Mouse (Mus musculus) limb, embryonic 15.5 days (tissue): ENCODE measurements around the gene Egf. TPM values are rescaled to one million over a fixed set of nuclear protein-coding genes. Genes with fewer than 3 reads are reported as not detected.

Source experiments
- ATAC-seq: fragments of 200-750 bp; cut with Nextera tagmentation; 2 replicates; pipeline ENCODE4 v1.8.0; 2017; ENCODE audit warnings: low read depth, moderate TSS enrichment; ENCODE audit not compliant: insufficient number of reproducible peaks, low FRiP score, low TSS enrichment
- H3K27ac ChIP-seq: fragments of 300-500 bp; sonication (generic); 2 replicates; pipeline ENCODE4 v1.5.1; 2015; ENCODE audit warnings: moderate library complexity, mild to moderate bottlenecking, inconsistent platforms
- H3K27me3 ChIP-seq: fragments of 300-500 bp; sonication (generic); 2 replicates; pipeline ENCODE4 v1.6.1; 2015; ENCODE audit warnings: inconsistent platforms
- H3K36me3 ChIP-seq: fragments of 300-500 bp; sonication (generic); 2 replicates; pipeline ENCODE4 v1.6.1; 2015; ENCODE audit warnings: inconsistent platforms
- H3K4me1 ChIP-seq: fragments of 300-500 bp; sonication (generic); 2 replicates; pipeline ENCODE4 v1.6.1; 2015; ENCODE audit warnings: inconsistent platforms
- H3K4me2 ChIP-seq: fragments of 300-500 bp; sonication (generic); 2 replicates; pipeline ENCODE4 v1.6.1; 2015; ENCODE audit warnings: mild to moderate bottlenecking, inconsistent platforms
- H3K4me3 ChIP-seq: fragments of 300-500 bp; sonication (generic); 2 replicates; pipeline ENCODE4 v1.5.1; 2015; ENCODE audit warnings: mild to moderate bottlenecking, inconsistent platforms
- H3K9ac ChIP-seq: fragments of 300-500 bp; sonication (generic); 2 replicates; pipeline ENCODE4 v1.6.1; 2015; ENCODE audit warnings: inconsistent platforms
- H3K9me3 ChIP-seq: fragments of 300-500 bp; sonication (generic); 2 replicates; pipeline ENCODE4 v1.6.1; 2016; ENCODE audit warnings: inconsistent platforms
- WGBS: fragments of 180-500 bp; shearing (Covaris S2); methylation state at CpG from one replicate; pipeline ENCODE4 v1.1.7; 2015; 5-methylcytosine and 5-hydroxymethylcytosine counted together
- polyA plus RNA-seq: library from polyadenylated mRNA; unstranded; fragments of >200 nt; fragmentation: Nextera tagmentation; extraction: Ambion mirVana; gene quantifications from 2 replicates; pipeline ENCODE4 v1.2.1, GENCODE M21; 2015

Gene Egf
- polyA plus RNA-seq, 1 experiment from 2014 or later = 1.9 TPM

DNA sequence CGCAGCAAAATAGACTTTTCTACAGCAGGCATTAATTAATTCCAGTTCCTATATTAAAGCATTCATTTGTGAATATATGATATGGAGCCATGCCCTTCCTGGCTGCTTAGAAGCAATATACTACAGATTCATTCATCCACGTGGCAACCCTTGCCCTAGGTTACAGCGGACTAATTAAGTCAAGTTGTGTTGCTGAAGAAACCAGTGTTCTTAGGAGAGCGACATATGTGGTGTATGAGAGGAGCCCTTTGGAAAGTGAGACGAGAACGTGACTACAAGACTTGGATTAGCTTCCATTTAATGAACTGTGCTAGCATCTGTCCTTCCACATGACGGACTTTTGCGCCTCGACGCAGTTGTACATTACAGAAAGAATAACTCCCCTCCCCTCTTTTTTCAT lies 107.8 kb downstream of the Egf start:
- Histone ChIP-seq H3K9ac (no peak overlapping the region), H3K4me2 (0 out of 2 replicates have a peak overlapping the region, but pooled peaks have one; percentile 2)
- no peak for ATAC-seq

DNA sequence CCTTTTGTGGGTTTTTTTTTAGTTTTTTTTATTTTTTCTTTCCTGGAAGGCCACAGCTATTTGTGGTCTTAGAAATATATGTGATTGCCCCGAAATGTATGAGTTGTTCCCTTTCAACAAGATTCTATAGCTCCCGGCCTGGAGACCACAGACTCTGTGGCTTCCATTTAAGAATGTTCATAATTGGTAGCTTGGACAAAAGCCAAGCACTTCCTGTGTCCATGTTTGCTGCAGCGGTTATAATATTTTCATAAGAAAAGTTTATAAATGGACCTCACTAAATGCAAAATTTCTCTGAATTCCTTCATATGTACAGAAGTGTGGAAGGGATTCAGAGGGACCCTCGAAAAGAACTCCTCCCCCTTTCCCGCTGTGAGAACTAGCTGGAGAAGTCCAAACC lies 108.3 kb downstream of the Egf start:
- Histone ChIP-seq H3K36me3 (no peaks in the 10 kb centered on the region), H3K4me2 (0 out of 2 replicates have a peak overlapping the region, but pooled peaks have one; percentile 2), H3K4me1 (peaks cover 31% of the 10 kb centered on the region), H3K9me3 (no peaks in the 10 kb centered on the region), H3K27me3 (no peaks in the 10 kb centered on the region), H3K9ac (no peak overlapping the region), H3K27ac (no peak overlapping the region), H3K4me3 (no peak overlapping the region)
- ATAC-seq = no peak; the same call in 1 of the 2 replicates
- 40% methylated on average over 5 of the region's 5 CpGs for WGBS

More for the DNA sequence above, 107.8 kb downstream of the Egf start:
- WGBS = 49% methylated on average over 10 of the region's 10 CpGs
- Histone ChIP-seq H3K4me3 (no peak overlapping the region), H3K27me3 (no peaks in the 10 kb centered on the region), H3K27ac (peak overlapping the region; percentile 69; the same call in 1 of the 2 replicates), H3K4me1 (peaks cover 31% of the 10 kb centered on the region), H3K9me3 (no peaks in the 10 kb centered on the region), H3K36me3 (no peaks in the 10 kb centered on the region)

DNA sequence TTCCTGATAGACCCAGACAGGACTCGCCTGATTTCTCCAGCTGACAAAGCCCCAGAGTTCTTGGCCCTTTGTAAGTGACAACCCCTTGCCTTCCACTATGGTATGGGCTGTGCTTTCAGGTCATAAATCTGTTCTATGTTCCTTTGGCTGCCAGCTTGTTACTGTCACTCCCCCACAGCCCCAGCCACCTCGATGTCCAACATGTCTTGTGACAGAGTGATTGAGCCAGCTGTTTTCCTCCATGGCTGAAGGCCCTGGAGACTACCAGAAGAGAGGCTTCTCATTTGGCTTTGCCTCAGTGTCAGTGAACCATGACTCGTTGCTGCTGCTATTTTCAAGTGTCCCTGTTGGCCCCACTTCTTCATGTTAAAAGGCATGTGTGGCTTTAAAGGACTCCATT lies 109.7 kb downstream of the Egf start:
- no peaks in the 10 kb centered on the region for H3K27me3 ChIP-seq
- H3K27ac ChIP-seq = 0 out of 2 replicates have a peak overlapping the region, but pooled peaks have one; percentile 22
- H3K4me2 ChIP-seq = no peak overlapping the region
- H3K4me1 ChIP-seq = peaks cover 35% of the 10 kb centered on the region
- H3K9me3 ChIP-seq = no peaks in the 10 kb centered on the region
- no peak overlapping the region for H3K9ac ChIP-seq
- ATAC-seq = no peak
- H3K4me3 ChIP-seq = no peak overlapping the region
- WGBS = 43% methylated on average over 3 of the region's 3 CpGs
- no peaks in the 10 kb centered on the region for H3K36me3 ChIP-seq

DNA sequence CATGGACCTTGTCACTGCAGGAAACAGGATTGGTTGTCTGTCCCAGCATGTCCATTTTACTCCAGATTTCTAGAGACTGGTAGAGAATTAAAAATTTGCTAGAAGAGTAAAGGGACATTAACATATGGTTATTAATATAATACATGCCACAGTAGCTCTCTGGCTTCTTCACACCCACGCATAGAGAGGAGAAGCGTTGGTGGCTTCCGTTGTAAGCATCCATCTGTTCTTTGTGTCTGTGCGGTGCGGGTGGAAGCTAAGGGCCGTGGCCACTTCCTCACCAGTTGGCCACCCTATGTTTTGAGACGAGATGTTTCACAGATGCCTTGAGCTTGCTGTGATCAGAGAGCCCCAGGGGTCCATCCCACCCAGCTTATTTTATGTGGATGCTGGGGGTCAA lies 113.5 kb downstream of the Egf start:
- H3K4me2 ChIP-seq = no peak overlapping the region
- H3K27me3 ChIP-seq = no peaks in the 10 kb centered on the region
- H3K27ac ChIP-seq = peak overlapping the region; percentile 54; the same call in 1 of the 2 replicates
- no peak for ATAC-seq
- 82% methylated on average over 7 of the region's 7 CpGs for WGBS
- no peaks in the 10 kb centered on the region for H3K36me3 ChIP-seq
- no peak overlapping the region for H3K9ac ChIP-seq
- H3K9me3 ChIP-seq = no peaks in the 10 kb centered on the region
- H3K4me1 ChIP-seq = peaks cover 13% of the 10 kb centered on the region; the same call in 1 of the 2 replicates
- no peak overlapping the region for H3K4me3 ChIP-seq

DNA sequence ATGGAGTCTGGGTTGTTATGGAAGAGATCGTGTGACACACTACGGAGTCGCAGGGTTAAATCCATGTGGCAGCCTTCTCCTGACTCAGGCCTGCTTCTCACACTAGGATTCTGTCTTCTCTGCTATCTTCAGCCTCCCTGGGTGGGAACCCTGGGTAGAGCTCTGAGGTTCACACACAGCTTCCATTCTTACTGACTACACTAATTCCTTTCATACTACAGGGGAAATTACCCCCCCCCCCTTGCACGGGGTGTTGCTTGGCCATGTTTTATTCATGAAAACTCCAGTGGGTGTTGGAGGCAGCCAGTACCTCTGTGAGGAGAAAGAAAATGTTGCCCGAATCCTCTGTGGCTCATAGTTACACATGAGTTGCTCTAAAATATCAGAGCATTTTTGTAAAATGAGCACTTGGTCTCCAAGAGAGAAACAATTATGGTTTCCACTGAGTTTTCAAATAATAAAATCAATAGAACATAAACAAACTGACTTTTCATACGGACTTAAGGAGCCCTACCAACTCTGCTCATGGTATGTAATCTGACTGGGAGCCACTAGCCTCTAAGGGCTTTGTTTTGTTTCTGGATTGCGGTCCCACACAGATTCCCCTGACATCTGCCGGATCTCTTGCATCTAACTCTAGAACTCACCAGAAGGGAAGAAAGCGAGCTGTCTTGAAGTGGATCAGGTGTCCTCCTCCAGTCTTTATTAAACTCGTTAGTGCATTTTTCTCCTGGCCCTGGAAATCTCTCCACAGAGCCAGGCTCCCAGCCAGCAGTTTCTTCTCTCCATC lies 114.7 kb downstream of the Egf start:
- Histone ChIP-seq H3K36me3 (no peaks in the 10 kb centered on the region), H3K4me2 (no peak overlapping the region), H3K27me3 (no peaks in the 10 kb centered on the region), H3K27ac (peak overlapping the region; percentile 54), H3K4me1 (peaks cover 5% of the 10 kb centered on the region; the same call in 1 of the 2 replicates), H3K4me3 (no peak overlapping the region), H3K9ac (no peak overlapping the region), H3K9me3 (no peaks in the 10 kb centered on the region)
- 64% methylated on average over 10 of the region's 10 CpGs for WGBS
- ATAC-seq = peak; percentile 66

DNA sequence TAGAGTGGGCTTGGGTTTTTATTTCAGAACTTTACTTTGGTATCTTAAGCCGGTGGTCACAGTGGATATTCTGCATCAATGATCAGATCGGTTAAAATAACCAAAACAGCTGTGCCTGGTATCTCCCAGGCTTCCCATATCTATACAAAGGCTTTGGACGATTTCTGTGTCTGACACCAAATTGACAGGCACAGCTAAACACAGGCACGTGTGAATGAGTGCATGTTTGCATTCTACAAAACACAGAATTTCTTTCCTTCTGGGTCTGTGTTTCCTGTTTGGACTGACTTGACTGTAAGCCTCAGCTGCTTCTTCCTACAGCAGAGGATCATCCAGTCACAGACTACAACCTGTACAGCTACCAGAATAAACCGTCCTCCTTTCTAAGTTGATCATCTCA lies 115.4 kb downstream of the Egf start:
- H3K9ac ChIP-seq = no peak overlapping the region
- no peaks in the 10 kb centered on the region for H3K36me3 ChIP-seq
- peak overlapping the region; percentile 54 for H3K27ac ChIP-seq
- H3K27me3 ChIP-seq = no peaks in the 10 kb centered on the region
- ATAC-seq = no peak
- H3K4me2 ChIP-seq = no peak overlapping the region
- peaks cover 4% of the 10 kb centered on the region; the same call in 1 of the 2 replicates for H3K4me1 ChIP-seq
- no peaks in the 10 kb centered on the region for H3K9me3 ChIP-seq
- no peak overlapping the region for H3K4me3 ChIP-seq
- WGBS = 64% methylated on average over 5 of the region's 5 CpGs

DNA sequence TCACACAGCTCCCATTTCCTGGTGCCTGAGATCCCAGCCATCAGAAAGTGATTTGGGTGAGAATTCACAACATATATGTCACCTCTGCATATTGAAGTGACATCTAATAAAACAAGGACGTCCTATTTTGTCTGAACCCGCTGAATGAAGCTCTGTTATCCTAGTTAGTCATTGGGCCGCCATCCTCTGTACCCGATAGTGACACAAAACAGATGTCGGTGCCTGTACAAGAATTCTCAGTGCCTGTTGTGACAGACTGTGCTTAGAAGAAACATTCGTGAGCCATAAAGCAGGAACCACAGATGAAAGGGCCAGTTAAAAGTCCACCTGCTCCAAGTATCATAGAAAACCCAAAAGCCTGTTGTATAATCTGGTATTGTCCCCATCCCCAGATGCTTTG lies 117.7 kb downstream of the Egf start:
- H3K27me3 ChIP-seq = no peaks in the 10 kb centered on the region
- no peak overlapping the region for H3K27ac ChIP-seq
- H3K4me2 ChIP-seq = no peak overlapping the region
- no peak for ATAC-seq
- H3K36me3 ChIP-seq = peaks cover 11% of the 10 kb centered on the region; the same call in 1 of the 2 replicates
- H3K9me3 ChIP-seq = no peaks in the 10 kb centered on the region
- no peak overlapping the region for H3K4me3 ChIP-seq
- peaks cover 4% of the 10 kb centered on the region; the same call in 1 of the 2 replicates for H3K4me1 ChIP-seq
- WGBS = 71% methylated on average over 6 of the region's 6 CpGs
- H3K9ac ChIP-seq = no peak overlapping the region

DNA sequence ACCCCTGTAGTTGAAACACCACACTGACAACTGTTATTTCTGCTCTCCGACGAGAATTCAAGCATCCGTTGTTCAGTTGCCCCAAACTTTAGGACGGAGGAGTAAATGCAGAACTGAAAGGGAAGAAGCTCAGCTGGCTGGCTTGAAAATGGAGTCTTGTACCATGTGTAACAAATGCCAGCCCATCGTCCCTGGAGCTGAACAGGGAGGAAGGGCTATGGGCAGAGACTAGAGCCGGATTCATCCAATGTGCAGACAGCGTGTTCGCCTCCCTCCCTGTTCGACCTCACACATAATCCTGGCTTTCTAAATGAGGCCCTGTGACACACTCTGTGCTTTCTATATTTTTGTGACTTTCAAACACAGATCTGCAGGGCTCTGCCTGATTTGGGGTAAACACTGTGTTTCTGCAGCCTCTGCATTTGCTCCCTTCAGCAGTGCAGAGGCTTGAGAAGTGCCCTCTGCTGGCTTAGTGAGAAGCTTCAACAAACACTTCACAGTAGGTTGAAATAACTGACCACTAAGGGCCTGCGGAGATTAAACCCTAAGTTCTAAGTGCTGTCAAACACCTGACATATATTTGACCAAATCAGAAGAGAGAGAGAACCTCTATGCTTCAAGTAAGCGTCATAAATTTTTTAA lies 120.7 kb downstream of the Egf start:
- peaks cover 11% of the 10 kb centered on the region; the same call in 1 of the 2 replicates for H3K36me3 ChIP-seq
- no peaks in the 10 kb centered on the region for H3K9me3 ChIP-seq
- no peaks in the 10 kb centered on the region for H3K27me3 ChIP-seq
- WGBS = 86% methylated on average over 11 of the region's 11 CpGs
- no peaks in the 10 kb centered on the region for H3K4me1 ChIP-seq
- no peak overlapping the region for H3K4me2 ChIP-seq
- H3K4me3 ChIP-seq = no peak overlapping the region
- no peak overlapping the region for H3K27ac ChIP-seq
- no peak overlapping the region for H3K9ac ChIP-seq
- ATAC-seq = no peak

DNA sequence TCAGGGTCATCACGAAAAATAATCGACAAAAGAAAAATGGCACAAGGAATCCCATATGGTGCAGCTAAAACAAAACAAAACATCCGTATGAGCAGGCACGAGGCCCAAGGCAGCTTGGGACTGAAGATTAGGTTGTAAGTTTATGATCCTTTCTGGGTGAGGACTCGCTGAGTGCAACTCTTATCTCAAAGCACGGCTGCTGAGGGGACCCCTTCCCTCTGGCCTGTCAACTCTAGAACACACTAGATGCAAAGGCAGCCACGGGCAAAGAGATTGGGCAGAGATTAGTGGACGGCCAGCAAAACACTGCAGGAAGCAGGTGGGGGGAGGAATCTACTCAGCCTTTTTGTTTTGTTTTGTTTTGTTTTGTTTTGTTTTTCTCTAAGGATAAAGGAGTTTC lies 121.6 kb downstream of the Egf start:
- WGBS = 69% methylated on average over 8 of the region's 8 CpGs
- peaks cover 13% of the 10 kb centered on the region; the same call in 1 of the 2 replicates for H3K36me3 ChIP-seq
- no peak overlapping the region for H3K9ac ChIP-seq
- H3K9me3 ChIP-seq = no peaks in the 10 kb centered on the region
- H3K4me1 ChIP-seq = no peaks in the 10 kb centered on the region
- H3K27ac ChIP-seq = no peak overlapping the region
- H3K4me3 ChIP-seq = no peak overlapping the region
- no peaks in the 10 kb centered on the region for H3K27me3 ChIP-seq
- no peak overlapping the region for H3K4me2 ChIP-seq
- no peak for ATAC-seq

DNA sequence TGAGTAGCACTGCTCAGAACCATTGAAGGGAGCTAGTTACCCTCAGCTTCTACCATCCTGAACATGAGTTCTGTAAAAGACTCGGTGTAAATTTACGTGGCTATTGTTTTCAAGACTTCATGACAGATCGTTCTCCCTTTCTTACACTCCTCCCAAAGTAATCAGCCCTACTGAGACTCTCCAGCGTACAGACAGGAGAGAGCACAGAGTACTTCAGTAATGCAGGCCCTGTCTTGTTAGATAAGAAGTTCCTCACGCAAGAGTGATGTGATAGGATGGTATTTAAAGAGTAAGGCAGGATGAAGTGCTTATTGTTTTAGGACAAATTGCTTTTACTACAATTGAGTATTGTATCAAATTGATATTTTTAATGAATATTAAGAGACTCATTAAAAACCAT lies 123.3 kb downstream of the Egf start:
- peaks cover 6% of the 10 kb centered on the region; the same call in 1 of the 2 replicates for H3K4me1 ChIP-seq
- WGBS = 94% methylated on average over 5 of the region's 5 CpGs
- ATAC-seq = no peak
- no peaks in the 10 kb centered on the region for H3K27me3 ChIP-seq
- H3K36me3 ChIP-seq = peaks cover 14% of the 10 kb centered on the region; the same call in 1 of the 2 replicates
- H3K9ac ChIP-seq = no peak overlapping the region
- H3K4me3 ChIP-seq = no peak overlapping the region
- no peak overlapping the region for H3K4me2 ChIP-seq
- no peak overlapping the region for H3K27ac ChIP-seq
- no peaks in the 10 kb centered on the region for H3K9me3 ChIP-seq

DNA sequence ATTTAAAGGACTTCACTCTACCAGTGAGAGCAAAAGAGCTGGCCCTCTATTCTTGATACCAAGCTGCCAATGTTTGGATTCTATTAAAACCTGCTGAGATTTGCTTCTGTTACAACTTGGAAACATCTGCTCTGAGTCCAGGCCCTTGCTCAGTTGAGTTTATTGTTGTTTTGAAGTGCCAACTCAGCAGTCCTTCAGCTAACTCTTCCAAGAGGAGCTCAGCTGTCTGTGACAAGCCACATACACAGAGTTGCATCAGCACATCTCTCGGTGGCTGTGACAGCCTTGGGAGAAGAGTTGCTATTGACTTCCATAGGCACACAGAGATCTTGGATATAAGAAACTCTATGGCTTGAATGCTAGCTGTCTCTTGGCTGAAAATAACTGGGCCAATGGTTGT lies 124.1 kb downstream of the Egf start:
- H3K9ac ChIP-seq = no peak overlapping the region
- peaks cover 14% of the 10 kb centered on the region; the same call in 1 of the 2 replicates for H3K36me3 ChIP-seq
- peaks cover 6% of the 10 kb centered on the region; the same call in 1 of the 2 replicates for H3K4me1 ChIP-seq
- ATAC-seq = no peak
- no peak overlapping the region for H3K4me3 ChIP-seq
- H3K27ac ChIP-seq = no peak overlapping the region
- H3K9me3 ChIP-seq = no peaks in the 10 kb centered on the region
- no peaks in the 10 kb centered on the region for H3K27me3 ChIP-seq
- no peak overlapping the region for H3K4me2 ChIP-seq
- 50% methylated on average over 1 of the region's 1 CpGs for WGBS
